Mouse (Mus musculus) left cerebral cortex, postnatal 36 days (tissue): ENCODE data around the gene Ggt7. TPM values are rescaled to one million over a fixed set of nuclear protein-coding genes. Genes with fewer than 3 reads are reported as not detected.
"Not testable (repeated sequence)": the region's sequence is repeated elsewhere in the genome, so short reads cannot be mapped to it uniquely, and the experiment has no call there.

Experiments used
- DNase-seq, 2 experiments: peaks; one replicate each; pipeline ENCODE4 v3.0.0; 2021 to 2022; ENCODE audit warnings: low spot score in 2 of 2, mixed read lengths in 1 of 2
- intact Hi-C: fragments of 180-260 bp; cut with DNase I; formaldehyde crosslinking; loops from one replicate; pipeline ENCODE4 v1.15.1; 2025
- total RNA-seq, 2 experiments: library from RNA; stranded (reverse); gene quantifications; 2 replicates each; pipeline ENCODE4 v1.2.3; 2021

Ggt7 gene
- 100 to 1,000 TPM; 114 to 121 TPM for total RNA-seq

- DNase-seq, result peak; percentile 97 to 98
- intact Hi-C loops, result loop anchor here (2.0 to 5.0 kb wide), 4 partner anchors 67 to 245 kb away; partner anchors contain the start of gene Gss
Measured at GRCm38 (mm10) chr2:155517455-155518423, at the start of gene Ggt7, which contains the start of gene Acss2. Gene Ggt7, minus strand, starts transcription at chr2:155518237. Gene Acss2, plus strand, starts transcription at chr2:155517948.

- intact Hi-C loops, result no loop called here
- DNase-seq, result no peak
Measured at GRCm38 (mm10) chr2:155567751-155568150, 49.7 kb upstream of the Ggt7 start.

- intact Hi-C loops, result no loop called here
- DNase-seq, result no peak
Measured at GRCm38 (mm10) chr2:155562934-155563333, 44.9 kb upstream of the Ggt7 start.

GRCm38 (mm10) chr2:155562209-155562608, 44.2 kb upstream of the Ggt7 start:
- intact Hi-C loops, result no loop called here
- no peak for DNase-seq

DNA sequence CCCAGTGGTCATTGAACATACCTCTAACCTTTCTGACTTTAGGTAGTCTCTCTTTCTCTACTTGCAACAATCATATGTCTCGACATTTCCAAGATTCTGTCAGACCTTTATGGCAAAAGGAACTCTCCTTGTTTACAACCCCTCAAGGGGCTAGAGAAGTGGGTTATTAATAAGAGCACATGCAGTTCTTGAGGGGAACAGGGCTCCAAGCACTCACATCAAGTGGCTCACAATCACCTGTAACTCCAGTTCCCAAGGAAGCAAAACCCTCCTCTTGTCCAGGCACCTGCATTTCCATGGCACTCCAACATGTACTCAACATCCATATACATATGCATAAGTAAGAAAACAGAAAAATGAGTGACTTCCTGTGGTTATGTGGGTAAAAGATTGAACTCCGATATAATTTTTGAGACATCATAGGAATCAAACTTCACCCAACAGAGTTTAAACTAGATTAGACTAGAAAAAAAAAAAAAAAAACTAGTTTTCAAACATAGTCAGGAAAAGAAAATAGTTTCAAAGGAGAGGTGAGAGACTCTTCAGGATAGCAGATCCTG, 36.5 kb upstream of the Ggt7 start:
- intact Hi-C loops, result no loop called here
- no peak for DNase-seq

GRCm38 (mm10) chr2:155552949-155553354, 34.9 kb upstream of the Ggt7 start:
- DNase-seq, result no peak
- intact Hi-C loops, result no loop called here

DNA sequence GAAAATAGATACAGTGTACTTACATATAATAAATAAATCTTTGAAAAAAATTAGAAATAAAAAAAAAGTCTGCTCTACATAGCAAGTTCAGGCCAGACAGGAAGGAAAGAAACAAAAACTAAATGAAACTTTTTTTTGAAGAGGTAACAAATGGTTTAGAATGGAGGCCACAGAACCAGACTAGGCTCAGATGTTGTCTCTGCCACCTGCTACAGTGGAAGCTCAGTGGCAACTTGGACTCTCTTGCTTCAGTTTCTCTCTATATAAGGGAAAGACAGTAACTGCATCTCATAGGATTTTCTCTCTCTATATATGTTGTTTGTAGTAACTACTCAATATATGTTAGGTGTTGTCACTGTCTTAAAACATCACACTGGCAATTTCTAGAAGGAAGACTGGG, 34.3 kb upstream of the Ggt7 start:
- no peak for DNase-seq
- intact Hi-C loops, result no loop called here

- intact Hi-C loops, result no loop called here
- DNase-seq, result no peak
Measured at GRCm38 (mm10) chr2:155546955-155547354, 28.9 kb upstream of the Ggt7 start.

DNA sequence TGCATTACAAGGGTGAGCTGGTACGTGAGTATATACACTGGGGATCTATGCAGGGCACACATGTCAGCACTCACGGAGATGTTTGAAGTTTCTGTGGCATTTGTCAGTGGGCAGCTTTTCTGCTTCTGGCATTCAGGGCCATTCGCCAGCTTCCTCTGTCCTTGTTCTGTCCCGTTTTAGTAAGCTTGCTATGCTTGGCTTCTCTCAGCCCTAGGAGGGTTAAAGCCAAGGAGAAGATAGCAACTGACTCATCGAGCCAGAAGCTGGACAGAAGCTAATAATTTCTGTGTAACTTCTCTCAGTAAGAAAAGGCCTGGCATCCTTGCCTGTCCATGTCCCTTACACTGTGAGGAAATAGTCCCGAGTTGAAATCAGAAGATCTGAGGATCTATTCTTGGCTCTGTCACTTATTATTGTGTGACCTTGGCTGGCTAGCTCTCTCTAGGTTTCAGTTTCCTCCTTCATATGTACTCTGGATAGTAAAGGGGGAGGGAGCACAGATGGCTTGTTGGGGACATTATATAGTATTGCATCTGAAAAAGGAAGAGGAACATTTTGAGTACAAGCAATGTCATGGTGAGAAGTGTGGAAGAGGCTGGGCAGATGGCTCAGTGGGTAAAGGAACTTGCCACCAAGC, 22.9 kb upstream of the Ggt7 start:
- intact Hi-C loops, result no loop called here
- DNase-seq, result peak; percentile 12 to 14

DNA sequence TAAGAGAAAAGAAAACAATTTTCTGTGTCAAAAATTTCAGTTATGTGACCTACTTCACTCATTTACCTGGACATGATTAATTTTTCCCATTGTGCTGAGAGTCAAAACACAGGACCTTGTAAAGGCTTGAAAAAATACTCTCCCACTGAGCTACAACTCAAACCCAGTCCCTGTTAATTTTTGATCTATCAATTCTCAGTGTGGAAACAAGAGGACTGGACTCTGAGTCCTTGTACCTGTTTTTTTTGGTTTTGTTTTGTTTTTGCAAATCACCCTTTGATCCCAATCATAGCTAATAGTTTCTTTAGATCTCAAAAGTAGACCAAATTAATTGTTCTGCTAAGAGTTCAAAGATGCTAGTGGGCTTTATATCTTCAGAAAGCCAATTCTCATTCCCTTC, 21.7 kb upstream of the Ggt7 start:
- intact Hi-C loops, result no loop called here
- no peak for DNase-seq

DNA sequence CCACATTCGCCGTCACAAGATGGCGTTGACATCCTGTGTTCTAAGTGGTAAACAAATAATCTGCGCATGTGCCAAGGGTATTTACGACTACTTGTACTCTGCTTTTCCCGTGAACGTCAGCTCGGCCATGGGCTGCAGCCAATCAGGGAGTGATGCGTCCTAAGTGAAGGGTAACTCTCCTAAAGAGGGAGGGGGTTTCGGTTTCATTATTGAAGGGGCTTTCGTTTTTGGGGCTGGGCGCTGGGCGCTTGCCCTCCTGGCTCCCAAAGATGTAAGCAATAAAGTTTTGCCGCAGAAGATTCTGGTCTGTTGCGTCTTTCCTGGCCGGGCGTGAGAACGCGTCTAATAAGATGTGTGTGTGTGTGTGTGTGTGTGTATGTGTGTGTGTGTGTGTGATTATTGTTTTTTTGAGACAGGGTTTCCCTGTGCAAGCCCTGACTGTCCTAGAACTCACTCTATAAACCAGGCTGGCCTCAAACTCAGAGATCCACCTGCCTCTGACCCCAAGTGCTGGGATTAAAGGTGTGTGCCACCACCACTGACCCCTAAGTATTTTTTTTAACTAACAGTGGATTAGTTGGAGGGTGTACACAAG, 20.5 kb upstream of the Ggt7 start:
- intact Hi-C loops, DNase-seq: not testable (repeated sequence)

DNA sequence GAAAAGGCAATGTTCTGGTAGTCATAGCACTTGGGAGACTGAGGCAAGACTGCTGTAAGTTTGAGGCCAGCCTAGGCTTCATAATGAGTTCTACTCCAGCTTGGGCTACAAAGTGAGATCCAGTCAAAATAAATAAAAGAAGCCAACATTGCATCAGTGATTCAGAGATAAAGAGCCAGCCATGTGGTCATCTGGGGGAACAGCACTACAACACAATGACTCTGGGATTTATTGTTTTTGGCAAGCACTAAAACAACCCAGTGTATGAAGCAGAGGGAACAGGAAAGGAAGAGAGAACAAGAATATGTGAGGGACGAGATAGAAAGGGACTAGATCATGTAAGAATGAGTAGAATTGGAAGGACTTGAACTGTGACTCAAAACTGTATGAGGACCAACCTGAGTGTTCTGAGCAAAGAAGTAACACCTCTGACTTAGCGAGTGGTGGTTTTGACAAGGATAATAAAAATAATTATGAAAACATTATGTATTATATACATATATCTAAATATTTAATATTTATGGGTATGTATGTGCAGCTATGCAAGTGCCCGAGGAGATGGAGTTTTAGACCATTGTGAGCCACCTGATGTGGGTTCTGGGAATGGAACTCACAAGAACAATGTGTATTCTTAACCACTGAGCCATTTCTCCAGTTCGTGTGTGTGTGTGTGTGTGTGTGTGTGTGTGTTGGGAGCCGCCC, 19.9 kb upstream of the Ggt7 start:
- intact Hi-C loops, result no loop called here
- DNase-seq, result no peak

DNA sequence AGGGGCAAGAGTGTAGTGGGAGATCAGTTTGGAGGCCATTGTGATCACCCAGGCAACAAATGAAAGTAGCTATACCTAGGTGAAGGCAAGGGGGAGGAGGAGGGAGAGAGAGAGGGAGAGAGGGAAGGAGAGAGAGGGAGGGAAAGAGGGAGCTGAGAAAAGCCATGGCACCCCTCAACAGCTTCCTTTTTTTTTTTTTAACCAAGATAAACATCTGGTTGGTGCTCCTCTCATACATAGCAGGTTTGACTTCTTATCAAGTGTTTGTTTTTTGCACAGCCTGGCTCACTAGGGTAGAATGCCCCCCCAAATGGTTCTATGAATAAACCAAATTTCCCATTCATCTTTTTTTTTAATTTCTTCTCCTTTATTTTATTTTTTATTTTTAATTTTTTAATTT, 18.3 kb upstream of the Ggt7 start:
- intact Hi-C loops, result no loop called here
- DNase-seq, result no peak

- no peak for DNase-seq
- intact Hi-C loops, result no loop called here
Measured at GRCm38 (mm10) chr2:155527367-155527766, 9.3 kb upstream of the Ggt7 start.

GRCm38 (mm10) chr2:155524378-155524777, 6.3 kb upstream of the Ggt7 start:
- no peak for DNase-seq
- intact Hi-C loops, result no loop called here

GRCm38 (mm10) chr2:155523706-155524105, 5.7 kb upstream of the Ggt7 start:
- intact Hi-C loops, result no loop called here

GRCm38 (mm10) chr2:155518531-155519270, 664 bp upstream of the Ggt7 start:
- intact Hi-C loops, result loop anchor here (5.0 kb wide), 1 partner anchor 244 kb away; no protein-coding TSS in a partner anchor
- no peak for DNase-seq

More at GRCm38 (mm10) chr2:155523706-155524105, 5.7 kb upstream of the Ggt7 start:
- no peak for DNase-seq

GRCm38 (mm10) chr2:155515941-155516340, 2.1 kb downstream of the Ggt7 start:
- intact Hi-C loops, result loop anchor here (2.0 to 5.0 kb wide), 4 partner anchors 69 to 246 kb away; partner anchors contain the start of gene Gss
- DNase-seq, result peak; percentile 66 to 69
